ENCODE assay signal across 8 mouse cellular contexts in the genomic region with DNA sequence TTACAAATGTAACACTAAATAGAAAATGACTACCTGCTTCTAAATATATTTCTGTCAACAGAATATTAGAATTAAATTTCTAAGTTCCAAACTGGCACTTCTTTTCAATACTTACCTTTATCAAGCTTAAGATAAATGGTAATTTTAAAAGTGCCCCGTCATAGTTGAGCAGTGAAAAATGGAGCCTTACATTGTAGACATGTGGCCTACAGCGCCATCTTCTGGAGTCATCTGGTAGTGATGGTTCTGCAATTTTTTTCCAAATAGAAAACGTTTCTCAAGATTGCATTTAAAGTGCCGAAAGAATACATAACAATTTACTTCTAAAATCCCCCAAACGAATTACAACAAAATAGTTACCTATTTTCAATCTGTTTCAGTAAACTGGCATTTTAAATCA.
DNase-seq lines count a peak whose midpoint lies in the region; ATAC-seq lines count a peak whose summit lies in the region.

No protein-coding gene starts in this region.

- no peak overlapping the region for H3K4me2 ChIP-seq in neural tube, embryonic 15.5 days

- DNase-seq in gastrocnemius, postnatal 10 days, result peak; percentile 42
- DNase-seq in gastrocnemius, postnatal 25 days, result no peak
- DNase-seq in neural tube, embryonic 10.5 days (ENCODE audit: extremely low spot score, low spot score), result peak; percentile 42
- peak; percentile 24 to 54 for DNase-seq in adrenal gland, postnatal 36 days
- peak; percentile 39 to 50 for DNase-seq in heart, postnatal 36 days
- no peak for DNase-seq in frontal cortex, postnatal 14 days (ENCODE audit: low spot score in 2 of 2)

- H3K9me3 ChIP-seq in neural tube, embryonic 15.5 days (replicated peaks), result no peaks in the 10 kb centered on the region

- no peaks in the 10 kb centered on the region for H3K4me1 ChIP-seq in neural tube, embryonic 15.5 days

- ATAC-seq in neural tube, embryonic 15.5 days (ENCODE audit: low FRiP score), result no peak
- peak; percentile 73 for ATAC-seq in megakaryocyte-erythroid progenitor cell, adult 5-6 weeks (replicated peaks; ENCODE audit: low FRiP score, low TSS enrichment, poor library complexity, severe bottlenecking)

- no peak overlapping the region for H3K9ac ChIP-seq in neural tube, embryonic 15.5 days (replicated peaks)

- intact Hi-C loops in heart, postnatal 36 days (cut with DNase I), result loop anchor here (1.0 to 10.0 kb wide), 6 partner anchors 42 to 510 kb away; no protein-coding TSS in a partner anchor

- H3K27me3 ChIP-seq in neural tube, embryonic 15.5 days (replicated peaks), result no peaks in the 10 kb centered on the region

- 0 out of 2 replicates have a peak, but pooled peaks cover 24% of the 10 kb centered on the region for H3K36me3 ChIP-seq in neural tube, embryonic 15.5 days

- no peak overlapping the region for H3K27ac ChIP-seq in neural tube, embryonic 15.5 days (replicated peaks)

- 11% methylated on average over 5 of the region's 5 CpGs for WGBS in neural tube, embryonic 15.5 days

- no peak overlapping the region for H3K4me3 ChIP-seq in neural tube, embryonic 15.5 days (replicated peaks)

Comparison
In these comparisons a context has a peak if more than half of its experiments do, and no peak if none do; other contexts are left out.
1. DNase-seq: peak in gastrocnemius, postnatal 10 days (single experiment), neural tube, embryonic 10.5 days (single experiment), adrenal gland, postnatal 36 days (2 of 2) and heart, postnatal 36 days (2 of 2); none in gastrocnemius, postnatal 25 days (single experiment) and frontal cortex, postnatal 14 days (0 of 2).